Mouse (Mus musculus): ENCODE data around the gene Dynlrb2. TPM values are rescaled to one million over a fixed set of nuclear protein-coding genes. Genes with fewer than 3 reads are reported as not detected.
A peak's percentile ranks its signal among the peaks of the same experiment; 100 is the strongest.

Gene Dynlrb2
- polyA plus RNA-seq (2016; fragmentation: Nextera tagmentation; extraction: Ambion mirVana) = 1.00 and 1.3 TPM in 2 replicates

- Histone ChIP-seq H3K27me3 (ENCODE audit: poor library complexity, severe bottlenecking) (no peaks in the 10 kb centered on the region), H3K4me3 (peak within 1 kb of the TSS; percentile 54), H3K4me1 (peaks cover 15% of the 10 kb centered on the region), H3K36me3 (replicated peaks) (no peaks in the 10 kb centered on the region), H3K27ac (peak within 1 kb of the TSS; percentile 76), H3K9me3 (no peaks in the 10 kb centered on the region)
- 8% methylated on average over 19 of the region's 19 CpGs for WGBS
- DNase-seq (ENCODE audit: extremely low spot score, low spot score) = peak; percentile 89
Observed at GRCm38 (mm10) chr8:116504477-116505120, at the start of gene Dynlrb2. Dynlrb2 (plus strand) TSS chr8:116504974.

GRCm38 (mm10) chr8:116458569-116458968 is 46.2 kb upstream of the Dynlrb2 start:
- DNase-seq (ENCODE audit: extremely low spot score, low spot score) = no peak
- no peaks in the 10 kb centered on the region for H3K36me3 ChIP-seq (replicated peaks)
- no peak overlapping the region for H3K4me3 ChIP-seq
- no peaks in the 10 kb centered on the region for H3K9me3 ChIP-seq
- no peak overlapping the region for H3K27ac ChIP-seq
- no peaks in the 10 kb centered on the region for H3K4me1 ChIP-seq
- no peaks in the 10 kb centered on the region for H3K27me3 ChIP-seq (ENCODE audit: poor library complexity, severe bottlenecking)
- 79% methylated on average over 11 of the region's 11 CpGs for WGBS

GRCm38 (mm10) chr8:116461472-116461871 is 43.3 kb upstream of the Dynlrb2 start:
- WGBS = 89% methylated on average over 4 of the region's 4 CpGs
- no peaks in the 10 kb centered on the region for H3K4me1 ChIP-seq
- no peak for DNase-seq (ENCODE audit: extremely low spot score, low spot score)

GRCm38 (mm10) chr8:116466586-116466985 is 38.2 kb upstream of the Dynlrb2 start:
- no peak overlapping the region for H3K4me3 ChIP-seq
- H3K36me3 ChIP-seq (replicated peaks) = no peaks in the 10 kb centered on the region
- H3K27ac ChIP-seq = no peak overlapping the region
- no peaks in the 10 kb centered on the region for H3K4me1 ChIP-seq
- no peaks in the 10 kb centered on the region for H3K27me3 ChIP-seq (ENCODE audit: poor library complexity, severe bottlenecking)
- WGBS = 93% methylated on average over 7 of the region's 7 CpGs
- no peaks in the 10 kb centered on the region for H3K9me3 ChIP-seq
- DNase-seq (ENCODE audit: extremely low spot score, low spot score) = no peak

More at GRCm38 (mm10) chr8:116461472-116461871, 43.3 kb upstream of the Dynlrb2 start:
- Histone ChIP-seq H3K27ac (no peak overlapping the region), H3K9me3 (no peaks in the 10 kb centered on the region), H3K27me3 (ENCODE audit: poor library complexity, severe bottlenecking) (no peaks in the 10 kb centered on the region), H3K36me3 (replicated peaks) (no peaks in the 10 kb centered on the region), H3K4me3 (no peak overlapping the region)

- Histone ChIP-seq H3K9me3 (no peaks in the 10 kb centered on the region), H3K27ac (no peak overlapping the region), H3K36me3 (replicated peaks) (no peaks in the 10 kb centered on the region), H3K27me3 (ENCODE audit: poor library complexity, severe bottlenecking) (no peaks in the 10 kb centered on the region), H3K4me3 (no peak overlapping the region), H3K4me1 (no peaks in the 10 kb centered on the region)
- 86% methylated on average over 1 of the region's 1 CpGs for WGBS
- DNase-seq (ENCODE audit: extremely low spot score, low spot score) = no peak
Observed at GRCm38 (mm10) chr8:116467027-116467426, 37.7 kb upstream of the Dynlrb2 start.

- 86% methylated on average over 9 of the region's 9 CpGs for WGBS
Observed at GRCm38 (mm10) chr8:116477941-116478340, 26.8 kb upstream of the Dynlrb2 start.

GRCm38 (mm10) chr8:116478681-116479080 is 26.1 kb upstream of the Dynlrb2 start:
- Histone ChIP-seq H3K27me3 (ENCODE audit: poor library complexity, severe bottlenecking) (peaks cover 35% of the 10 kb centered on the region), H3K36me3 (replicated peaks) (no peaks in the 10 kb centered on the region), H3K9me3 (no peaks in the 10 kb centered on the region), H3K4me1 (peaks cover 12% of the 10 kb centered on the region), H3K4me3 (no peak overlapping the region), H3K27ac (no peak overlapping the region)
- DNase-seq (ENCODE audit: extremely low spot score, low spot score) = no peak

More at GRCm38 (mm10) chr8:116477941-116478340, 26.8 kb upstream of the Dynlrb2 start:
- Histone ChIP-seq H3K4me3 (no peak overlapping the region), H3K36me3 (replicated peaks) (no peaks in the 10 kb centered on the region), H3K27ac (no peak overlapping the region), H3K4me1 (peaks cover 4% of the 10 kb centered on the region; the same call in 1 of the 2 replicates), H3K9me3 (no peaks in the 10 kb centered on the region), H3K27me3 (ENCODE audit: poor library complexity, severe bottlenecking) (peaks cover 31% of the 10 kb centered on the region)
- no peak for DNase-seq (ENCODE audit: extremely low spot score, low spot score)

GRCm38 (mm10) chr8:116480894-116481293 is 23.9 kb upstream of the Dynlrb2 start:
- WGBS = 18% methylated on average over 7 of the region's 7 CpGs
- H3K4me1 ChIP-seq = peaks cover 14% of the 10 kb centered on the region
- DNase-seq (ENCODE audit: extremely low spot score, low spot score) = peak; percentile 49

GRCm38 (mm10) chr8:116482738-116483137 is 22.0 kb upstream of the Dynlrb2 start:
- Histone ChIP-seq H3K9me3 (no peaks in the 10 kb centered on the region), H3K4me1 (peaks cover 14% of the 10 kb centered on the region), H3K27ac (no peak overlapping the region), H3K27me3 (ENCODE audit: poor library complexity, severe bottlenecking) (peaks cover 68% of the 10 kb centered on the region), H3K4me3 (no peak overlapping the region), H3K36me3 (replicated peaks) (no peaks in the 10 kb centered on the region)
- no peak for DNase-seq (ENCODE audit: extremely low spot score, low spot score)
- WGBS = 35% methylated on average over 3 of the region's 3 CpGs

More at GRCm38 (mm10) chr8:116480894-116481293, 23.9 kb upstream of the Dynlrb2 start:
- Histone ChIP-seq H3K27ac (no peak overlapping the region), H3K9me3 (no peaks in the 10 kb centered on the region), H3K36me3 (replicated peaks) (no peaks in the 10 kb centered on the region), H3K4me3 (no peak overlapping the region), H3K27me3 (ENCODE audit: poor library complexity, severe bottlenecking) (peaks cover 51% of the 10 kb centered on the region)

- H3K36me3 ChIP-seq (replicated peaks) = no peaks in the 10 kb centered on the region
- peaks cover 78% of the 10 kb centered on the region for H3K27me3 ChIP-seq (ENCODE audit: poor library complexity, severe bottlenecking)
- DNase-seq (ENCODE audit: extremely low spot score, low spot score) = no peak
- H3K4me3 ChIP-seq = 0 out of 2 replicates have a peak overlapping the region, but pooled peaks have one; percentile 18
- H3K4me1 ChIP-seq = peaks cover 14% of the 10 kb centered on the region
- WGBS = 28% methylated on average over 2 of the region's 2 CpGs
- H3K9me3 ChIP-seq = no peaks in the 10 kb centered on the region
- no peak overlapping the region for H3K27ac ChIP-seq
Observed at GRCm38 (mm10) chr8:116484087-116484486, 20.7 kb upstream of the Dynlrb2 start.

- H3K4me3 ChIP-seq = no peak overlapping the region
- no peaks in the 10 kb centered on the region for H3K36me3 ChIP-seq (replicated peaks)
- no peaks in the 10 kb centered on the region for H3K9me3 ChIP-seq
- peaks cover 3% of the 10 kb centered on the region for H3K4me1 ChIP-seq
- DNase-seq (ENCODE audit: extremely low spot score, low spot score) = no peak
- peaks cover 43% of the 10 kb centered on the region for H3K27me3 ChIP-seq (ENCODE audit: poor library complexity, severe bottlenecking)
- no peak overlapping the region for H3K27ac ChIP-seq
- 83% methylated on average over 2 of the region's 2 CpGs for WGBS
Observed at GRCm38 (mm10) chr8:116488546-116488945, 16.2 kb upstream of the Dynlrb2 start.

GRCm38 (mm10) chr8:116500057-116500809 is 4.5 kb upstream of the Dynlrb2 start:
- 92% methylated on average over 7 of the region's 7 CpGs for WGBS
- H3K4me3 ChIP-seq = no peak overlapping the region
- no peaks in the 10 kb centered on the region for H3K9me3 ChIP-seq
- H3K27ac ChIP-seq = no peak overlapping the region
- no peaks in the 10 kb centered on the region for H3K36me3 ChIP-seq (replicated peaks)
- H3K27me3 ChIP-seq (ENCODE audit: poor library complexity, severe bottlenecking) = no peaks in the 10 kb centered on the region
- no peak for DNase-seq (ENCODE audit: extremely low spot score, low spot score)
- H3K4me1 ChIP-seq = peaks cover 14% of the 10 kb centered on the region

- no peak for DNase-seq (ENCODE audit: extremely low spot score, low spot score)
- Histone ChIP-seq H3K27me3 (ENCODE audit: poor library complexity, severe bottlenecking) (no peaks in the 10 kb centered on the region), H3K4me1 (peaks cover 15% of the 10 kb centered on the region), H3K9me3 (no peaks in the 10 kb centered on the region), H3K27ac (no peak overlapping the region), H3K4me3 (no peak overlapping the region), H3K36me3 (replicated peaks) (no peaks in the 10 kb centered on the region)
- WGBS = 87% methylated on average over 5 of the region's 5 CpGs
Observed at GRCm38 (mm10) chr8:116508721-116509120, 3.9 kb downstream of the Dynlrb2 start.
